Mouse (Mus musculus) liver, adult 2 months (tissue): ENCODE measurements around the gene Frmd4a.

Experiments used
- CTCF ChIP-seq: fragments of 200-500 bp; IDR thresholded peaks from 2 replicates; pipeline ENCODE4 v1.5.1; 2011; ENCODE audit warnings: low read depth, low read length, control low read depth
- POLR2A ChIP-seq: fragments of 200-500 bp; IDR thresholded peaks from 2 replicates; pipeline ENCODE4 v1.6.1; 2011; ENCODE audit warnings: low read length, control low read depth; ENCODE audit not compliant: insufficient read depth; ENCODE audit errors: extremely low read depth

- TF ChIP-seq CTCF (no peak), POLR2A (no peak)
Observed at GRCm38 (mm10) chr2:4476608-4477007, 459.1 kb downstream of the Frmd4a start.
